Comparison of ENCODE assay signal across 10 mouse cellular contexts in the genomic region with DNA sequence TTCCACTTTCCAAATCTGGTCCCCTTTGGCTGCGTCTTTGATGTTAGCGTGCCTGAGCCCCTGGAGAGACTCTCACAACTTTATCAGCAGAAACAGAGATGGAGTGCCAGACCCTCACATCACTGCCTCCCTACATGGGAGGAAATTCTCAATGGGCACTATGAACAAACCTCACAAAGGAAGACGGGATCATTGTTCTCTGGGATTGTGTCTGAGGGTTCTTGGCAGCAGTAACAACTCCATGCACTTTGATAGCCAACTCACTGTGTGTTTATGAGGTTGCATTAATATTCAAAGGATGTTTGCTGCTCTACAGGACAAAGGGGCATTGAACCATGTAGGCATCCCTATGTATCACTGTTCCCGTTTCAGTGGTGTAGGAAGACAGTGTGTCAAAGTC.
"Had no signal": no experiment of that assay in that cellular context is flagged by ENCODE, and none has a peak within 500 bp of the region (broad histone marks: within the 10 kb centered on the region; RNA-seq: fewer than 3 reads in every experiment).

No protein-coding gene starts in this region.

- H3K27me3 ChIP-seq: limb, embryonic 12.5 days; neural tube, embryonic 12.5 days had no signal

- H3K36me3 ChIP-seq: limb, embryonic 12.5 days; neural tube, embryonic 12.5 days had no signal

- H3K27ac ChIP-seq: layer of hippocampus, adult 2 months; limb, embryonic 12.5 days; liver, embryonic 14.5 days; neural tube, embryonic 12.5 days; stomach, postnatal 0 days had no signal

- H3K9ac ChIP-seq: limb, embryonic 12.5 days; liver, embryonic 14.5 days; neural tube, embryonic 12.5 days had no signal

- DNase-seq: kidney, postnatal 10 days; kidney, postnatal 4 days; lung, adult 18-20 months; thymus, adult 18-20 months; thymus, postnatal 14 days had no signal

- H3K4me2 ChIP-seq: limb, embryonic 12.5 days; neural tube, embryonic 12.5 days had no signal

- H3K4me3 ChIP-seq: layer of hippocampus, adult 2 months; limb, embryonic 12.5 days; neural tube, embryonic 12.5 days had no signal

- H3K9me3 ChIP-seq: limb, embryonic 12.5 days; neural tube, embryonic 12.5 days had no signal

- H3K4me1 ChIP-seq: limb, embryonic 12.5 days; neural tube, embryonic 12.5 days had no signal
